Mouse (Mus musculus) lung, embryonic 15.5 days (tissue): ENCODE measurements around the gene Apom. TPM values are rescaled to one million over a fixed set of nuclear protein-coding genes. Genes with fewer than 3 reads are reported as not detected.

Experiments
- ATAC-seq: fragments of 200-750 bp; cut with Nextera tagmentation; 2 replicates; pipeline ENCODE4 v1.8.0; 2017; ENCODE audit warnings: moderate number of reproducible peaks, borderline replicate concordance; ENCODE audit not compliant: low FRiP score, low TSS enrichment; ENCODE audit errors: extremely low read depth
- H3K27ac ChIP-seq: fragments of 300-500 bp; sonication (generic); 2 replicates; pipeline ENCODE4 v1.5.1; 2015; ENCODE audit warnings: moderate library complexity, mild to moderate bottlenecking, inconsistent platforms
- H3K27me3 ChIP-seq: fragments of 300-500 bp; sonication (generic); 2 replicates; pipeline ENCODE4 v1.6.1; 2015; ENCODE audit warnings: inconsistent platforms
- H3K36me3 ChIP-seq: fragments of 300-500 bp; sonication (generic); 2 replicates; pipeline ENCODE4 v1.6.1; 2015; ENCODE audit warnings: inconsistent platforms
- H3K4me1 ChIP-seq: fragments of 300-500 bp; sonication (generic); 2 replicates; pipeline ENCODE4 v1.6.1; 2015; ENCODE audit warnings: inconsistent platforms
- H3K4me2 ChIP-seq: fragments of 300-500 bp; sonication (generic); 2 replicates; pipeline ENCODE4 v1.6.1; 2015; ENCODE audit warnings: inconsistent platforms, mild to moderate bottlenecking, moderate library complexity
- H3K4me3 ChIP-seq: fragments of 300-500 bp; sonication (generic); 2 replicates; pipeline ENCODE4 v1.5.1; 2015; ENCODE audit warnings: mild to moderate bottlenecking, inconsistent platforms
- H3K9ac ChIP-seq: fragments of 300-500 bp; sonication (generic); 2 replicates; pipeline ENCODE4 v1.6.1; 2015; ENCODE audit warnings: inconsistent platforms
- H3K9me3 ChIP-seq: fragments of 300-500 bp; sonication (generic); 2 replicates; pipeline ENCODE4 v1.6.1; 2016; ENCODE audit warnings: inconsistent platforms
- WGBS: fragments of 180-500 bp; shearing (Covaris S2); methylation state at CpG from one replicate; pipeline ENCODE4 v1.1.7; 2015; 5-methylcytosine and 5-hydroxymethylcytosine counted together
- polyA plus RNA-seq: library from polyadenylated mRNA; unstranded; fragments of >200 nt; fragmentation: Nextera tagmentation; extraction: Ambion mirVana; gene quantifications from 2 replicates; pipeline ENCODE4 v1.2.1, GENCODE M21; 2015

Gene Apom
- polyA plus RNA-seq, 1 experiment from 2014 or later = 1.0 TPM

GRCm38 (mm10) chr17:35165451-35166155 is 33.8 kb upstream of the Apom start:
- Histone ChIP-seq H3K27me3 (no peaks in the 10 kb centered on the region), H3K4me1 (peaks cover 29% of the 10 kb centered on the region), H3K9ac (peak overlapping the region; percentile 59), H3K27ac (peak overlapping the region; percentile 100), H3K36me3 (peaks cover 14% of the 10 kb centered on the region), H3K9me3 (no peaks in the 10 kb centered on the region), H3K4me3 (peak overlapping the region; percentile 90), H3K4me2 (peak overlapping the region; percentile 58)
- 17% methylated on average over 12 of the region's 12 CpGs for WGBS
- ATAC-seq = peak; percentile 85

GRCm38 (mm10) chr17:35164568-35165450 is 33.0 kb upstream of the Apom start, which contains the start of gene Prrc2a:
TSS of gene Prrc2a (minus strand) at chr17:35164897.
- under 1% methylated on average over 54 of the region's 89 CpGs for WGBS
- Histone ChIP-seq H3K36me3 (peaks cover 22% of the 10 kb centered on the region), H3K27me3 (no peaks in the 10 kb centered on the region), H3K9ac (peak within 1 kb of the TSS; percentile 97), H3K9me3 (no peaks in the 10 kb centered on the region), H3K4me3 (peak within 1 kb of the TSS; percentile 90), H3K4me2 (peak within 1 kb of the TSS; percentile 89), H3K4me1 (peaks cover 29% of the 10 kb centered on the region), H3K27ac (peak within 1 kb of the TSS; percentile 100)
- ATAC-seq = peak; percentile 98

DNA sequence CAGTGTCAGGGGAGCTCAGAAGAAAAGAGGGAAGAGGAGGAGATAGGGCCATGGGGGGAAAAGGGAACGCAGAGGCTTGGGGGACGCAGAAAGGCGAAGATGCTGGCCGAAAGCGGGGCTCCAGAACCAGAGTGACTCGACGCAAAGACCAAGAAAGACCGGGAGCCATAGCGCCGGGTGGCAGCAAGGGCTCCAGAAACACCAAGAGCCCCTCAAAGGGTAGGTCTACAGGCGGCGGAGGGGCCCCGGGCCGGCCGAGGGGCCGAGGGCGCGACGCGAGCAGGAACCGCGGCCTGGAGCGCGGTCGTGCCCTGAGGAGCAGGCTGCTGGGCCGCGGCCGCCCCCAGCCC is 32.3 kb upstream of the Apom start:
- 0% methylated on average over 14 of the region's 28 CpGs for WGBS
- no peaks in the 10 kb centered on the region for H3K9me3 ChIP-seq
- no peak for ATAC-seq

GRCm38 (mm10) chr17:35163326-35164081 is 31.7 kb upstream of the Apom start:
- no peaks in the 10 kb centered on the region for H3K27me3 ChIP-seq
- no peaks in the 10 kb centered on the region for H3K9me3 ChIP-seq
- H3K4me2 ChIP-seq = peak overlapping the region; percentile 89
- peak overlapping the region; percentile 97 for H3K9ac ChIP-seq
- peak overlapping the region; percentile 90 for H3K4me3 ChIP-seq
- WGBS = 5% methylated on average over 8 of the region's 8 CpGs
- H3K27ac ChIP-seq = peak overlapping the region; percentile 94
- peaks cover 29% of the 10 kb centered on the region for H3K4me1 ChIP-seq
- peaks cover 35% of the 10 kb centered on the region for H3K36me3 ChIP-seq
- no peak for ATAC-seq

More for the DNA sequence above, 32.3 kb upstream of the Apom start:
- H3K4me1 ChIP-seq = peaks cover 29% of the 10 kb centered on the region
- H3K9ac ChIP-seq = peak overlapping the region; percentile 97
- H3K36me3 ChIP-seq = peaks cover 28% of the 10 kb centered on the region
- H3K4me2 ChIP-seq = peak overlapping the region; percentile 89
- peak overlapping the region; percentile 90 for H3K4me3 ChIP-seq
- no peaks in the 10 kb centered on the region for H3K27me3 ChIP-seq
- H3K27ac ChIP-seq = peak overlapping the region; percentile 94

DNA sequence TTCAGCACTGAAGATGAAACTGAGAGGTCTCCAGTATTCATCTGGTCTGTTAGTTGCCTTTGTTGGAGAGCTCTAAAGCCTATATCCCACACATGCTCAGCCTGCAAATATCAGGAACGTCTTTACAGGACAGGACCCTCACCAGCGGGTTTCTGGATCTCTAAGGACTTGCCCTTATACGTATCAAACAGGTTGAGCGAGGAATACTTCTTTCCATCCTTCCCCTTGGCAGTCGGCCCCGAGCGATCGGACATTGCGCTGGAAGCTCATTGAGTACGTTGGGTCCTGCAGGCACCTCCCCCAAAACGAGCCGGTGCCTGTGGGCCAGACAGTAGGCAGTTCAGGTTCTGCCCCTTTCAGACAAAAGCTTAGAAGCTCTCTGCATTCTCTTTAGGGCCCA is 30.9 kb upstream of the Apom start:
- peaks cover 29% of the 10 kb centered on the region for H3K4me1 ChIP-seq
- H3K27ac ChIP-seq = no peak overlapping the region
- no peaks in the 10 kb centered on the region for H3K27me3 ChIP-seq
- ATAC-seq = no peak
- H3K36me3 ChIP-seq = peaks cover 43% of the 10 kb centered on the region
- peak overlapping the region; percentile 89 for H3K4me2 ChIP-seq
- no peaks in the 10 kb centered on the region for H3K9me3 ChIP-seq
- peak overlapping the region; percentile 97 for H3K9ac ChIP-seq
- peak overlapping the region; percentile 90 for H3K4me3 ChIP-seq
- WGBS = 16% methylated on average over 12 of the region's 12 CpGs

DNA sequence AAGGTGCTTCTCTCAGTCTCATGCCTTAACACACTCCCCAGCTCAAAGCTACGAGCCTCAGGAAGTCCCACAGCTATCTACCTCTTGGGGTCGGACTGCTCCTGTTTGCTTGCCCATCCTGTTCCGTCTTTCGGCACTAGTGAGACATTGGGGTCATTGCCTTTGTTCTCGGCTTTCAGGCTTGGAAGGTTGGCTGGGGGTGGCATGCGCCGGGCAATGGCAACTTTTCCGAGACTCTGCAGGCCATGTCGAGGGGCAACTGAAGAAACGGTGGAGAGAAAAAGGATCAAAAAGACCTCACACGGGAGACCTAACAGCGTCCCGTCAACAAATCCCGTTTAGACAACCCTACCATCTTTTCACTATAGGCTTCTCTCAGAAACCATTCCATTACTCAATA is 30.3 kb upstream of the Apom start:
- Histone ChIP-seq H3K27ac (no peak overlapping the region), H3K36me3 (peaks cover 49% of the 10 kb centered on the region), H3K27me3 (no peaks in the 10 kb centered on the region), H3K4me2 (peak overlapping the region; percentile 89), H3K9ac (peak overlapping the region; percentile 97; the same call in 1 of the 2 replicates), H3K4me3 (peak overlapping the region; percentile 90), H3K4me1 (peaks cover 29% of the 10 kb centered on the region), H3K9me3 (no peaks in the 10 kb centered on the region)
- ATAC-seq = no peak
- WGBS = 52% methylated on average over 14 of the region's 14 CpGs

- Histone ChIP-seq H3K4me3 (no peak overlapping the region), H3K36me3 (peaks cover 56% of the 10 kb centered on the region), H3K4me2 (no peak overlapping the region), H3K27me3 (no peaks in the 10 kb centered on the region), H3K27ac (no peak overlapping the region), H3K9ac (no peak overlapping the region), H3K9me3 (no peaks in the 10 kb centered on the region), H3K4me1 (peaks cover 25% of the 10 kb centered on the region)
- 80% methylated on average over 11 of the region's 11 CpGs for WGBS
- ATAC-seq = no peak
Measured at GRCm38 (mm10) chr17:35161421-35161820, 29.6 kb upstream of the Apom start.

DNA sequence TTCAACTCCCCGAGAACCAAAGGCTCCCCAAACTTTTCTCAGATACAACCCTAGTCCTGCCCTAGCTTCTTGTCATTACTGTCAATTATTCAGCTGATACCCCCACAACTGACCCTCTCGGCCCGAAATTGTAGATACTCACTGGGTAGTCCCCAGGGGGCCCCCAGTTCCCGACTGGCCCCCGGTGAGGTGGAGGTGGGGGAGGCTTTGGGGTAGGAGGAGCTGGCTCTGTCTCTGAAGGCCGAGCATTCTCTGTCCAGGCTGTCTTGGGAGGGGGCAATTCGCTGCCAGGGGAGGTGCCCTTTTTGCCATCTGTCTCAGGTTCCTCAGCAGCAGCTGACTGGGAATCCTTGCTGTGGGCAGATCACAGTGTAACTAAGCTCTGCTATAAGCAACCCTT is 27.8 kb upstream of the Apom start:
- H3K27me3 ChIP-seq = no peaks in the 10 kb centered on the region
- no peaks in the 10 kb centered on the region for H3K9me3 ChIP-seq
- H3K4me2 ChIP-seq = no peak overlapping the region
- H3K4me1 ChIP-seq = peaks cover 16% of the 10 kb centered on the region
- H3K4me3 ChIP-seq = no peak overlapping the region
- no peak for ATAC-seq
- 80% methylated on average over 7 of the region's 7 CpGs for WGBS
- H3K36me3 ChIP-seq = peaks cover 74% of the 10 kb centered on the region
- H3K9ac ChIP-seq = no peak overlapping the region
- no peak overlapping the region for H3K27ac ChIP-seq

DNA sequence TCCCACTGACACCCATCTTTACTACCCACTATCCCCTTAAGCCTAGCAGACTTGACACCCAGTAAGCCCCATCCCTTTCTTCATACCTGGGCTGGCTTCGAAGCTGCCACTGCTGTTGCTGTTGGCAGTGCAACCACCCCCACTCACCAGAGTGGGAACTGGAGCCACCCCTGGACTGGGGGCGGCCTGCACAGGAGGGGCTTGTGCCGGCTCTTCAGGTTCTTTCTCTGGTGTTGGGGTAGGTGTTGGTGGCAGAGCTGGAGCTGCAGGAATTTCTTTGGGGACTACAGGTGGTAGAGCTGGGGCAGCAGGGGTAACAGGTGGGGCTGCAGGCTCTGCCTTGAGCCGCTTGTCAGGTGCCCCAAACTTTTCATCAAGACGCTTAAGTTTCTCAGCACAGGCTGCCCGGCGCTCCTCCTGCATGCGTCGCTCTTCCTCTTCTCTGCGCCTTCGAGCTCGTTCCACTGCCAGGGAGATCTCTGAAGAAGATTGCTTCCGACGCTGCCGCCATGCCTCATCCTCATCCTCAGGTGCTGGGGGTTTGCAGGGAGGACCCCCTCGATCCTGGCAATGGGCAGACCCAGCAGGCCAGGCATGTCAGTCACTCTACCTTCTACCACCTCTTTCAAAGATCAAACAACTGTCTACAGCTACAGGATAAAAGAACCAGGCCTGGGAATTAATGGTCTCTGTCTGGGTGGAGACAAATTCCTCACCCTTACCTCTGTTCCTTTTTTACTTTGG is 27.2 kb upstream of the Apom start:
- H3K9ac ChIP-seq = no peak overlapping the region
- peaks cover 80% of the 10 kb centered on the region for H3K36me3 ChIP-seq
- no peak for ATAC-seq
- H3K27me3 ChIP-seq = no peaks in the 10 kb centered on the region
- WGBS = 88% methylated on average over 16 of the region's 16 CpGs
- no peak overlapping the region for H3K4me3 ChIP-seq
- peaks cover 16% of the 10 kb centered on the region for H3K4me1 ChIP-seq
- no peak overlapping the region for H3K4me2 ChIP-seq
- H3K27ac ChIP-seq = no peak overlapping the region
- H3K9me3 ChIP-seq = no peaks in the 10 kb centered on the region

DNA sequence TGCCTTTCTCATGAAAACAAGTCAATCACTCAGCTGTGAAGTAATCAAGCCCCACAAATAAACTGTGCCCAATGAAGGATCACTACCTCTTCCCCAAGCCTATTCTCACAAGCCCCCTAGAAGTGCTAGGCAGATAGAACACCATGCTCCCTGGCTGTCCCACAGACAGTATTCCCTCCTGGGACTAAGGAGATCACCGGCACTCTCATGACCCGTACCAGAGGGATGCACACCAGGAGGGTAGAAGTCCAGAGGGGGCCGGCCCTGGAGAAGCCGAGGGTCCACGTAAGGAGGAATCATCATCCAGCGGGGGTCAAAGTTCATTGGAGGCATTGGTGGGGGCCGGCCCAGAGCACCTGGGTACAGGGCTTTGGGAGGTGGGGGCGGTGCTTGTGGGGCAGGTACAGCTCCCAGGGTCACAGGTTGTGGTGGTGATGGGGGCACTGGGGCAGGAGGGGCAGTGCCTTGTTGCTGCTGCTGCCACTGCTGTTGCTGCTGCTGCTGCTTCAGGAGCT is 25.9 kb upstream of the Apom start:
- WGBS = 98% methylated on average over 8 of the region's 8 CpGs
- H3K27me3 ChIP-seq = no peaks in the 10 kb centered on the region
- ATAC-seq = no peak
- H3K36me3 ChIP-seq = peaks cover 93% of the 10 kb centered on the region
- H3K4me1 ChIP-seq = peaks cover 13% of the 10 kb centered on the region
- no peak overlapping the region for H3K27ac ChIP-seq
- H3K9ac ChIP-seq = no peak overlapping the region
- no peak overlapping the region for H3K4me3 ChIP-seq
- no peak overlapping the region for H3K4me2 ChIP-seq
- H3K9me3 ChIP-seq = no peaks in the 10 kb centered on the region

DNA sequence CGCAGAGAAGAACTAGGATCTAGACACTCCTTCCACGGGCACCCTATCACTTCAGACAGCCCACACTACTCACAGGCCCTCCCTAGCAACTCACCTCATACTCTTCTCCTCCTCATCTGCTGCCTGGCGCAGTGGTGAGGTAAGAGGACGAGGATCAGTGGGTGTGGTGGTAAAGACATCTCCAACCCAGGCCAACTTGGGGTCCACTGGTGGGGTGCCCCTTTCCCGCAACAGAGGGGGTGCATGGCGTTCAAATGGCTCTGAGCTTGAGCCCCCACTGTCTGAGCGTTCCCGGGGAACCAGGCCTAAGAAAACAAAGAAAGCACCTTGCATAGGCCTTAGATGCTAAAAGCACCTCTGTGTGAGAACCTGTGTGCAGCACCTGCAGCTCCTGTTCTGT is 25.4 kb upstream of the Apom start:
- H3K27me3 ChIP-seq = no peaks in the 10 kb centered on the region
- H3K9me3 ChIP-seq = no peaks in the 10 kb centered on the region
- no peak overlapping the region for H3K4me3 ChIP-seq
- peaks cover 97% of the 10 kb centered on the region for H3K36me3 ChIP-seq
- H3K27ac ChIP-seq = no peak overlapping the region
- peaks cover 8% of the 10 kb centered on the region for H3K4me1 ChIP-seq
- no peak overlapping the region for H3K4me2 ChIP-seq
- ATAC-seq = no peak
- H3K9ac ChIP-seq = no peak overlapping the region
- 92% methylated on average over 8 of the region's 8 CpGs for WGBS
